Mouse (Mus musculus): ENCODE results near the gene 1700001C02Rik.
A peak's percentile ranks its signal among the peaks of the same experiment; 100 is the strongest.

The 1700001C02Rik gene

DNA sequence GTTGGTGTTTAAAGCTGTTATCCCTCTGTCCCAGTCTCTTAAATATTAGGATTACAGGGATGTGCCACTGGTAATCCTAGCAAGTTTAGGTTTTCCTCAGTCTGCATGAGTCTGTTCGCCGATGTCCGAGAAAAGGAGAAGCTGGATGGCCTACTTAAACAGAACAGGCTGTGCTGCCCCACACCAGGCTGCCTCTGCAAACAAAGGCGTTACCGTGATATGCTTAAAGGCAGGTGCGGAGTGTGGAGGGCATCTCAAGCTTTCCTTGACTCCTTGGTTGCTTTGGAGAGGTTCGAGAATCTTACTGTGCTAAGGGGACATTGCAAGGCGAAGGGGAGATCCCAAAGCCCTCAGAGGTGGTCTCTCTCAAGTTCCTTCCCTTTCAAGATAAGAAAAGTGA, 31.0 kb downstream of the 1700001C02Rik start:
- no peak for DNase-seq

DNA sequence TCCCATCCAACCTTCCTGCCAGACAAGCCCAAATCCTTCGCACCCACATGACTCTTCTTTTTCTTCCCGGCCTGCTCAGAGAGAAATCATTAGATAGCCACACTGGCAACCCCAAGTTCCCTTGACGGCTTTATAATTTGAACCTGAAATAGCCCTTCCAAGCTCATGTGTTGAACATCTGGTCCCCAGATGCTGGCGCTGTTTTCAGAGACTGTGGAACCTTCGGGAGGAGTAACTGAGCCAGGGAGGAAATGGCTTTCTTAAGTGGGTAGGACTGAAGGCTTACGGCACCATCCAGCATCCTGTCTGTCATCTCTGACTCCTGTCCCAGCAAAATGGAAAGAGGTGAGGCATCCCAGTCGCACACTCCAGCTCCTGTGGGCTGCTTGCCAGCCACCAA, 31.5 kb downstream of the 1700001C02Rik start:
- DNase-seq: no peak

DNA sequence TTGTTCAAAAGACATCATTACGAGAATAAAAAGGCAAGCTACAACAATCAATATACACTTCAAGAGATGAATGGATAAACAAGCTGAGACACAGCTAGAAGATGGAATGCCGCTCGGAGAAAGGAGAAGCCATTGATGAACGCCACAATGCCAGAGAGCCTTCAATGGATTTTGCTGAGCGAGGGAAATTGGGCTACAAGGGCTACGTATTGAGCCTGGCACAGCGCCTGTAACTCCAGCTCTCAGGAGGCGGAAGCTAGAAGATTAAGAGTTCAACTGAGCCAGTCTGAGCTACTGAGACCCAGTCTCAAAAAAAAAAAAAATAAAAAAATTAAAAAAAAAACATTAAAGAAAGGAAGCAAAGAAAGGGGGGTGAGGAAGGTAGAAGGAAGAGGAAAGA, 47.3 kb downstream of the 1700001C02Rik start:
- DNase-seq: no peak

DNA sequence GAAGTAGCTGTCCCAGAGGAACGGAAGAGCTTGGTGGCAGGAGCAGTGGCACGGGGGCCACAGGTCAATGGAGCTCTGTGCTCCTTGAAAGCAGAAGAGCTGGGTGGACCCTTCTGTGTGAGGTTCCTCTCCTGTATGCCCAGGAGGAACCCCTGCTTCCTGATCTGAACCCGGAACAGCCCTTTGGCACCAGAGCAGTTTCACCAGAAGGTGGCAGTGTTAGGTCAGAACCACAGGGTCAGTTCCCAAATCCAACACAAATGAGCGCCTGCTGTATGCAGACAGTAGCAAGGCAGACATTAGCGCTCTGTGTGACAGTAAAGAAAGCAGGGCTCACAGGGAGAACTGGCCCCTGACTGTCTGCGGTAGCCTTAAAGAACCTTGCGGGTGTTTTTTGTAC, 50.5 kb downstream of the 1700001C02Rik start:
- peak; percentile 64 for DNase-seq

DNA sequence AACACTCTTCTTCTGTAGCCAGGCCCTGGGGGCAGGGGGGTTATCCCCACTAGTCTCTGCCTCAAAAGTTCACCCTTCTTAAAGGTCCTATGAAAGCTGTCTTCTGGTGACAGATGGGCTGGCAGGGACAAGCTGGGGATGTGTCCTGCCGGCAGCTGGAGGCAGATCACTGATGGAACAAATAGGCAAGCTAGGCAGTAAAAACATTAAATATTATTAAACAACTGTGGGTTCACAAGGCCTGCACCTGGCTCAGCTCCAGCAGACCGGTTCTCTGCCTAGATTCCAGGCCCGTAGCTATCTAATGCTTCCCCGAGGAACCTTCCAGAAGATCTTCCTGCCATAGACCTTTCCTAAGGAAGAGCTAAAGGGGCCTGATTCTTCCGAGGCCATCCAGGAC, 52.3 kb downstream of the 1700001C02Rik start:
- DNase-seq: no peak

DNA sequence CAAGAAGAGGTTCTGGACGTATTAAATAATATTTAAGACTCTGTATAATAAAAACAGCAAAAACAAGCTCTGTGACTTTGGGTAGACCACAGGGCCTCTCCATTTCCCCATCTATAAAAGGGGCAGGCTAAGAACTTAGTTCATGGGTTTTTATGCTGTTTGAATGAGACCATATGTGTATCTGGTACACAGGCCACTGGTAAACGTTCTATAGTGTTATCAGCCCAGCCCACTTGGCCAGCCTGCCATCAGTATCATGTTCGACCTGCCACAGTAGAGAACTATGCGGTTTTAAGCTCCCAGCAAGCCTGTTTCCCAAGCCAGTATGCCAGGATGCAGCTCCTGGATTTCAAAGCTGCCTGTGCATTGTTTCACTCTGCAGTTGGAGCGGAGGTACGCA, 52.7 kb downstream of the 1700001C02Rik start:
- DNase-seq: no peak

DNA sequence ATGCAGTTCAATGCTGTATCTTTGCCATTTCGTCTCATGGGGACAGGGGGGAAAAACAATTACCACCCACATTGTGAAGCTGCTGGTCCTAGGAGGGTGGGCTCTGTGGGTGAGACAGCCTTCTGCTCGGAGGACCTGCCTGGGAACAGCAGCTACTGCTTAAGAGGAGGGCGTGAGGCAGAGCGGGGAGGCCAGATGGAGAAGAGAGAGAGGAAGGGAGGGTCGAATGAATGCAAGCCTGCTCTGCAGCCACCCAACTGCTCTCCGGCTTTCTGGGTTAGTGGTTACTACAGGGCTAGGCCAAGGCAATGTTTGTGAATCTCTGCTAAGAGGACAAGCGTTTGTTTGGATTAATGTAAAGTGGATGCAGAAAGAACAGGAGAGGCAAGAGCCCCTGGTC, 53.6 kb downstream of the 1700001C02Rik start:
- no peak for DNase-seq

DNA sequence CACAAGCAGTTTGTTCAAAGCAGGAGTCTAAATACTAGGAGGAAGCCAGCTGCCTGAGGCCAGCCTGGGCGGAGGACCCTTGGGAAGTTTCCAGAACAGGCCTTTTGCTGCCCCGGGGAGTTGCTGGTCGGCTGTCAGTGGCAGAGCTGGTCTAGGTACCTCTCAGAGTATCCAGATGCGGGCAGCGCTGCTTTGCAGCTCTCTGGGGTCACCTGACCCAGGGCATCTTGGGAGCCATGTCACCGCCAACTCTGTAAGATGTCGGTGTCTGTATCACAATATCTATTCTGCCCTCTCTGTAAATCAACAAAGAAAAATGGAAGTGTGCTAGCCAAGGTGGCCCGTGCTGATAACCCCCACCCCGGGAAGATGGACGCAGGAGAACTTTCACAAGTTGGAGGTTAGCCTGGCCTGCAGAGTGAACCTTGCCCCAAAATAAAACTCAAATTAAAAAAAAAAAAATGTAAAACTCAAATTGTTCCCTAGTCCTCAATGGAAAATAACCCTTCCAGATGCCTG, 54.4 kb downstream of the 1700001C02Rik start:
- DNase-seq: no peak

DNA sequence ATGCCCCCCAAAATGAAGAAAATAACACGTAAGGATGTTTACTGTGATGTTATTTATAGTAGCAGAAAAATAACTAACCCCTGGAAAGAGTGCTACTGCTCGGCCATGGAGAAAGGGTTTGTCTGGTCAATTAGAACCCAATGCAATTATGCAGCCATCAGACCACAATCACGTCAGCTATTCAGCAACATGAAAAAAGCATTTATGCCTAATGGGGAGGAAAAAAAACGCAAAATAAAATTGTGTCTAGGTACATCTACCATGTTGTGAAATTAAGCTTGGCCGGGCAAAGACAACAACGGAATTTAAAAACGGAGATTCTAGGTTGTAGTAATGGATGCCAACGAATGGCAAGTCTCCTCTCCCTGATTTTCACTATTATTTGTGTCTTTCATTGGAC, 56.6 kb downstream of the 1700001C02Rik start:
- no peak for DNase-seq

DNA sequence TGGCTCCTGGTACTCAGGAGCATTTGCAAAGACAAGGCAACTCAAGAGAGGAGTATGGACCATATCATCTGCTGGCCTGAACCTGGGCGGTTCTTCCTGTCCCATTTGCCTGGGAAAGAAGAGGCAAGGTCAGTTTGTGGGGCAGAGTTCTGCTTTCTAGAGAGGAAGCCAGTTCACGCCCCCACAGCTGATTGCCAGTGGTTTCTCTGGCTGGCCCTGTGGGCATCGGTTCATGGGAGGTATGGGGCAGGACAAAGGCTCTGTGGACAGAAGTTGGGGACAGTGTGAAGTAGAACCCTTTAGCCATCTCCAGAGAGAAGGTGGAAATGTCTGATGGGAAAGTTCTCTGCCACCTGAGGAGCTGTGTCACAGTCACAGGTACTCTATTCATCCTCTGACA, 57.3 kb downstream of the 1700001C02Rik start:
- no peak for DNase-seq

DNA sequence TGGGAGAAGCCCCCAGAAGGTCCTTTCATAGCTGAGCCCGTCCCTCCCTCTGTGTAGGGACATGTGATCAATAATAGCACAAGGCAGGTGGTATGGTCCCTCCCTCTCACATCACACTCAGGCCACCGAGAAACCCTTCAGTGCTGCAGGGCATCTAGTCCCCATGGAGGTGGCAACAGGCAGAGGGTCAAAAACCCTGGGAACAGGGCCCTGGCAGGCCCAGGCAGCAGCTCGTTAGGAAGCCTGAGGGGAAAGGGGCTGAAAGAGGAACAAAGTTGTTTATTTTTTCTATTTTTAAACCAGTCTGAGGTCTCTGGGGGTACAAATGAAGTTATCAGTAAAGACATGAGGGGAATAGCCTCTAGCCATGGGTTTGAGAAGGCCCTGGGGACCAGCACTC, 58.4 kb downstream of the 1700001C02Rik start:
- no peak for DNase-seq

DNA sequence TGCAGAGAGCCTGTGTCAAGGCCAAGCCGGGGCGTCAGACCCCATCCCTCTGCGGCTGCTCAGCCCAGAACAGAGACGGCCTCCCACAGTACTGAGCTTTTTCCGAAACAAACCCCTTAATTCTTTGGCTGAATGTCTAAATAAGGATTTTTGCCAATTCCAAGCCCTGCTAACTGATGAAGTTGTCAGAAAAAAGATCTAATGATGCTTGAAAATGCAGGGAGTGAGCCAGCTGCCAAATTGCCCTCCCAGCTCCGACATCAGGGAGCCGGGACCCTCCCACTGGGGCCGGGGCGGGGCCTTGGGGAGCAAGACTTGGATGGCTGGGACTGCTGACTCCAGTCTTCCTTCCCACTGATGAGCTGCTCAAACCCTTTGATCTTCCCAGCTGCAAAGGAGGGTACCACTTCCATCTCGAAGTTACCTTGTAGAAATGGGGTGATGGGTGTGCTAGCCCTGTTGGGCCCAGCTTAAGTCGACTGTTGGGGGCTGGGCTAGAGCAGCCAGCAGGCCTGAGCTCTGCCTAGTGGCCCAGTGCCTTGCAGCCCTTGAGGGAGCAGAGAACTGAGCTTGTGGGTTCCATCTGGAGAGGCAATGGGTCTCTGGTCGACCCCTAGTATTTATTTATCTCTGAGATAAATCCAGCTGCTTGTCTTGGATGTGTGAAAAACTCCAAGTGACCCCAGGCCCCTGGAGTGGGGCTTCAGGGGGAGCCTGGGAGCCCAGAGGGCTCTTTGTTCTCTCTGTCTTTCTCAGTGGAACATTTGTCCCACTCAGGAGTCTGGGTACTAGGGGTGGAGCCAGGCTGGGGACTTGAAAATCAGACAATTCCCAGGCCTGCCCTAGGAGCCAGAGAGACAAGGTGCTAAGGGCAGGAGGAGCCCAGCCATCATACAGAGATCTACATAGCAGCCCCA, 60.3 kb downstream of the 1700001C02Rik start:
- DNase-seq: no peak

DNA sequence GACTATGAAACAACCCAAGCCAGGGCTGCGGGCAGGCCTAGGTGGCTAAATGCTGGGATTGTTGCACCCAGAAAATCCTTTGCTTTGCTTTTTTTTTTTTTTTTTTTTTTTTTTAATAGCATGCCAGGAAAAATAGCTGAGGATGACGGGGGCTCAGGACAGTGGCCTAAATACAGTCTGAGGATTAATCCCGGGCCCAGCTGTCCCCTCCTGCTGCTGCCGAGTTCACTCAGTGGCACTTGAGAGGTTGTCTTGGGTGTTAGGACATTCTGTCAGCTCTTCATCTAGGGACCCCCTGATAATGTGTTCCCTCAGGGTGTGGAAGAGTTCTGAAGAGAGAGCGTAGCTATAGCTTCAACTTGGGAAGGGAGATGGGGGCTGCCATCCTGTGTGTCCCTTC, 61.3 kb downstream of the 1700001C02Rik start:
- no peak for DNase-seq

DNA sequence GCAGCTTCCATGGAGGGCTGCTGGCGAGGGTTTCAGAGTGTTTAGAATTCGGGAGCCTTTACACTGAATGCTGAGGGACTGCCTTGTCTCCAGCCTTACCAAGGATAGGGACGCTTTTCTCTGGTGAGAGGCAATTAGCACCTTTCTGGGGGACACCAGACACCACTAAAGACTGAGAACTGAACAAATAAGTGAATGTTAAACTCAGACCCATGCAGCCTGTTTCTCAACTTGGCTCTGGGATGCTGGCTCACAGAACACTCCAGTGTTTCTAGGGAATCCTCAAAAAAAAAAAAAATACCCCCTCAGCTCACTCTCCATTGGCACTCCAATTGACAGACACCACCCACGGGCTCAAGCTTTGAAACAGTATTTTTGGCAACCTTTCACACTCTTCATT, 63.1 kb downstream of the 1700001C02Rik start:
- no peak for DNase-seq
